Mouse (Mus musculus) sigmoid colon, adult 10 weeks (tissue): Measurements from ENCODE around the gene Ssxb6. TPM values are rescaled to one million over a fixed set of nuclear protein-coding genes. Genes with fewer than 3 reads are reported as not detected.

Source experiments
- polyA plus RNA-seq: library from polyadenylated mRNA; stranded (reverse); fragments of 350-450 nt; fragmentation: Illumina TruSeq; extraction: RNeasy Lipid Tissue Mini Kit (QIAGEN cat#74804); gene quantifications from one replicate; pipeline ENCODE4 v1.2.3, GENCODE M21; 2014; ENCODE audit warnings: low read depth, low replicate concordance

Ssxb6 gene
- polyA plus RNA-seq = not detected

GRCm38 (mm10) chrX:8548155-8548554 is at the start of gene Ssxb6:
TSS of gene Ssxb6 (minus strand) at chrX:8548255.

GRCm38 (mm10) chrX:8591716-8592115 is 43.7 kb upstream of the Ssxb6 start, which contains the start of gene Ssxb3:
TSS of gene Ssxb3 (minus strand) at chrX:8591816.

GRCm38 (mm10) chrX:8524854-8525253 is 23.2 kb downstream of the Ssxb6 start, which contains the start of gene Gm14459:
TSS of gene Gm14459 (minus strand) at chrX:8524954.

Other genes with a start within 250 kb of the Ssxb6 start
- gene Ssxb10, start 220.8 kb downstream of the Ssxb6 start, polyA plus RNA-seq = not detected
- not detected for gene Ssxb9, start 181.3 kb downstream of the Ssxb6 start, polyA plus RNA-seq
- not detected for gene Ssxb1, start 134.9 kb downstream of the Ssxb6 start, polyA plus RNA-seq
- not detected for gene Ssxb2, start 86.5 kb downstream of the Ssxb6 start, polyA plus RNA-seq
- gene Gm14459, start 23.3 kb downstream of the Ssxb6 start, polyA plus RNA-seq = not detected
- gene Ssxb3, start 43.6 kb upstream of the Ssxb6 start, polyA plus RNA-seq = not detected
- gene Ssxb8, start 142.6 kb upstream of the Ssxb6 start, polyA plus RNA-seq = not detected
- not detected for gene Ssx9, start 200.2 kb upstream of the Ssxb6 start, polyA plus RNA-seq